Mouse (Mus musculus) regulatory T cell (primary cell): ENCODE measurements around the gene Agfg2.

Experiments
- in situ Hi-C: fragments of 300-600 bp; cut with MboI, MseI; formaldehyde crosslinking; loops from one replicate; pipeline ENCODE4 v1.15.1; 2025; ENCODE audit warnings: high pct_unique_total_duplicates

The Agfg2 gene

DNA sequence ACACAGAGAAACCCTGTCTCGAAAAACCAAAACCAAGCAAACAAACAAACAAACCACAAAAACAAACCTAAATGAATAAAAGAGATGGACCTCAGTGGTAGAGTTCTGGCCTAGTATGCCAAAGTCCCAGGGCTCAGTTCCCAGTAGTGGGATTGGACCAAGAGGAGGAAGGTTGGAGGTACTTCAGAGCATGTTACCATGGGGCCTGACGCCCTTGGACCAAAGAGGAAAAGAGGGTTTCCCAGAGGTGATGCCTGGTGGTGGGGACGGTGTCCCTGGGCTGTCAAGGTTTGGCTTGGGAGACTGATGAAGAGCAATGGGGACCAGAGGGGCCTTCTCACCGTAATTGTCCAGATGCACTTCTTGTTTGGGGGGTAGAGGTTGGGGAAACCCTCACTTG is 74.5 kb downstream of the Agfg2 start:
- in situ Hi-C loops: no loop called here

DNA sequence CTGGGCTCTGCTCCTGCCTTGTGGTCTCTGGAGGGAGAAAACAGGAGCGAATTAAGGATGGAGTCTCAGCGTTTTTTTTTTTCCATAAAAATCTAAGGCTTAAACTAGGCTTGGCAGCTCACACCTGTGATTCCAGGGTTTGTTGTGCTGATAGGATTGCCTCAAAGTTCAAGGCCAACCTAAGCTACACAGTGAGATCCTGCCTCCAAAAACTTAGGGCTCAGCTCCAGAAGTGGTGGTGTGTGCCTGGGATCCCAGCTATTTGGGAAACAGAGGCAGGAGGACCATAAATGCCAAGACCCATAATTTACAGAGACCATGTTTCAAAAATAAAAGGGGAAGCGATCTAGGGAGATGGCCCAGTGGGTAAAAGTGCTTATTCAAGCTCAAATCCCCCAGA is 75.2 kb downstream of the Agfg2 start:
- in situ Hi-C loops: no loop called here

DNA sequence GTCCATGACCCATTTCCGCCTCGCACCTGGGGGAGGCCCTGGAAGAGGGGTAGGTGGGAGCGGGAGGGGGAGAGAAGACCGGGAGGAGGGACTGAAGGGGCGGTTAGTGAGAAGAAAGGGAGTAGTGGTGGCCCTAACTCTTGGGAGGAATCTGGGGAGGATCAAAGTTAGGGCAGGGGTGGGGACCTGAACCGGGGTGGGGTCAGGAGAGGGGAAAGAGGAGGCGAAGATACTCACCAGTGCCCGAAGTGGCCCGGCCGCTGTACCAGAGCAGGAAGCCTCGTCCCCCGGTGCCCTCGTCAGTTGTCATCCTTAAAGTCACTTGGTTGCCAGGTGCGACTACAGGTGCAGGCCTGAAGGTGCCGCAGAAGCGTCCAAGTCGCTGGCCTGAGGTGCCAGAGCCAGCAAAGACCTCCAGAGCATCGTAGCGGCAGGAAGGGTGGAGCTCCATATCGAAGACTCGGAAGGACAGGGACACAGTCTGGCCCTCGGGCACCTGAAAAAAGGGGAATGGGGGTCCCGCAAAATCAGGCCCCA is 75.8 kb downstream of the Agfg2 start:
- in situ Hi-C loops: no loop called here

DNA sequence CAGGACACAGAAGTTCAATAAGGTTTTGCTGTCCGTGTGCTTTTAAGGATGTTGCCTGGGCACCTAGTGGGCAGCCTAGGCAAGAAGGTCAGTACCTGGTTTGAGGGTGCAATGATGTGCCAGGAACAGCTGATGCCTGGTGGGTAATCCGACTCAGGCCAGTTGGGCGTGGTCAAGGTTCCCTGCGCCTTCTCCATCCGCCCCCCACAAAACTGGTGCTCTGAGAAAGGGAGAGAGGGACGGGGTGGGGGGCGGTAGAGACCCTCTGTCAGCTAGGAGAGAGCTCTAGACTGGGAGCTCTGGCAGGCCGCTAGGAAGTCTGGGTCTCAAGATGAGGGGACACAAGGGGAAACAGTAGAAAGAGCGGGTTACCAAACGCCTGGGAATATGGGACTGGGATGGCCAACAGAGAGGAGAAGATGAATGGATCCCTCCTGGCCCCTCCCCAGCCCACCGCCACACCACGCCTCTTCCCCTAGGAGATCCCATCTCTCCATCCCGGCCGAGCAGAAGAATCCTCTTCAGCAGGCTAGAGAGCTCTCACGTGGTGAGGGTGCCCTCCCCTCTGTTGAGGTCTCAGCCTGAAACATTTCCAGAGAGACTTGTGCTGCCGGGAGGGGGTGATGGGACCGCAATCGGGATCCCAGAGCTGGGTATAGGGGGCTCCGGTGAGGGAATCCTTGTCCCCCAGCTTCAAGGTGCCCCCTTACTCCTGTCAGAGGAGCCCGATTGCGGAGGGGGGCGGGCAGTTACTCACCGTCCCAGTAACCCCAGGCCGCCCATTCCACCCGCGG is 76.5 kb downstream of the Agfg2 start:
- in situ Hi-C loops: no loop called here

DNA sequence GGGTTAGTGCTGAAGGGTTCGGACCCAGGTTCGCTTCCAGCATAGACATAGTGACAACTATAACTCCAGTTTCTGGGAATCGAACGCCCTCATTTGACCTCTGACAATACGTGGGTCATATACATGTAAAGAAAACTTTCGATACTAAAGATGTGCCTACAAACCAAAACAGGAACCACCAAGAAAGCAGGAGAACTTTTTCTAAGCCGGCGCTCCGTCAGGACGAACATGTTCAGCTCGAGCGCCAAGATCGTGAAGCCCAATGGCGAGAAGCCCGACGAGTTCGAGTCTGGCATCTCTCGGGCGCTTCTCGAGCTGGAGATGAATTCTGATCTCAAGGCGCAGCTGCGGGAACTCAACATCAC is 83.2 kb downstream of the Agfg2 start:
- in situ Hi-C loops: no loop called here

DNA sequence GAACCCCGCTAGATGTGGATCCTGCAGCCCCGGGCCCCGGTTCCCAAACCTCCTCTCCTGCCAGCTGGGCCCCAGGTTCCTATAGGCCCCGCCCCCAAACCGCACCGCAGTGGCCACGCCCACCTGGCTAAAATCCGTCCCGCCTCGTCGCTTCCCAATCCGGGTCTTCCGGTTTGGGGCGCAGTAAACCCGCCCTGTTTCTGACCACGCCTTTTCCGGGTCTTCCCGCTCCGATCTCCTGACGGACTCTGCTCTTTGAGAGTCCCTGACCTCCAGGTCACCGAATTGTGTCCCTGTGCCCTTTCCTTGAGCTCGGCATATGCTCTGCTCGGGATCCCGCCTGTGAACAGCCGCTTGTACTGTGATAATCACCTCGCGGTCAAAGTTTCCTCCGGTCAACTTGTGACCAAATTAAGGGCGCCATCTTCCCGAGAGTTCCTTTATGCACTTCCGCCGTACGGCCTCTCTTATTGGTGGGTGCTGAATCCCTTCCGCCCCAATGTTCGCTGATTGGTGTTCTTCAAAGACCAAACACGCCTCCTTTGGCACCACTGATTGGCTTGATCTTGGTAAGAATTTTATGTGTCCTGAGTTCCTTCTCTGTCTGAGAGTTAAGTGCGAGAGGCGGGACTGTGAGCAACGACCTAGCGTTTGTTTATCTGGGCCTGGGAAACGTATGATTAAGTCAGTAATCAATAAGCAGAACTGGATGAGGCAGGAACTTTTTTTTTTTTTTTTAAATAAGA is 83.7 kb downstream of the Agfg2 start, which contains the start of gene Mospd3:
TSS of gene Mospd3 (minus strand) at position 440 of the 746 bp plus-strand sequence.
- in situ Hi-C loops: no loop called here
